Mouse (Mus musculus): ENCODE data around the gene Il27ra.

Il27ra gene

GRCm38 (mm10) chr8:84015833-84016232 lies 26.6 kb downstream of the Il27ra start:
- no peak for DNase-seq

DNA sequence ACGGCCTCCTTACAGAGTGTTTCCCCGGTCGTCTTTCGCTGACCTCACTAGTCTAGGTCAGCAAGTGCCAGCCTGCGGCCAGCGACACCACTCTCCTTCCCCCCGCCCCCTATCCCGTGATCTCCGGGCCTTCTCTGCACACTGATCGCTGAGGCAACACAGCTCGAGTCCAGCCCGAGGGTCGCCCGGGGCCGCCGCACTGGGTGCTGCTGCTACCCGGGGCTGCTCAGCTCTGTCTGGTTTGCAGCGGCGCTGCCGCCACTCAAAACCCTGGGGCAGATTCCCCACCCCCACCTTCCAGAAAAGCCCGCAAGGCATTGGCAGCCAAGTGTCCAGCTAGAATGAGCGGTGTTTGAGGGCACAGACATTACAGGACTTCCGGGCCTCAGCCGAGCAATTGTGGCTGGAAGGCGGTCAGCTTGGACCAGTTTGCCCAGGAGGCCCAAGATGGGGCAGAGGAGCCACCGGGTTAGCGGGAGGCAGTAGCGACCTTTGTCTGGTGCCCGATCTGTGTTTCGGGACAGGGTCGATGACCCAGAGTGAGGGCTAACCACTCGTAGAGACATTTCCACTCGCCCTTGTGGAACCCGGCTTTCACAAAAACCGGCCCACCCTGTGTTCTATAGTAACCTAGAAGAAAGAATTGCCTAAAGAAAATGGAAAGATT lies 29.8 kb downstream of the Il27ra start:
- peak; percentile 94 for DNase-seq

GRCm38 (mm10) chr8:84011705-84012498 lies 30.5 kb downstream of the Il27ra start, which contains the start of gene 2210011C24Rik:
TSS of gene 2210011C24Rik (minus strand) at chr8:84012171.
- DNase-seq, result peak; percentile 94

GRCm38 (mm10) chr8:84010625-84011611 lies 31.5 kb downstream of the Il27ra start:
- peak; percentile 96 for DNase-seq

GRCm38 (mm10) chr8:84009876-84010275 lies 32.5 kb downstream of the Il27ra start:
- peak; percentile 98 for DNase-seq

- no peak for DNase-seq
These were observed 34.0 kb downstream of the Il27ra start for GRCm38 (mm10) chr8:84008362-84008761.

GRCm38 (mm10) chr8:84005502-84005901 lies 36.9 kb downstream of the Il27ra start:
- DNase-seq, result peak; percentile 92

- DNase-seq, result peak; percentile 99
These were observed 37.7 kb downstream of the Il27ra start for GRCm38 (mm10) chr8:84004533-84005201.

DNA sequence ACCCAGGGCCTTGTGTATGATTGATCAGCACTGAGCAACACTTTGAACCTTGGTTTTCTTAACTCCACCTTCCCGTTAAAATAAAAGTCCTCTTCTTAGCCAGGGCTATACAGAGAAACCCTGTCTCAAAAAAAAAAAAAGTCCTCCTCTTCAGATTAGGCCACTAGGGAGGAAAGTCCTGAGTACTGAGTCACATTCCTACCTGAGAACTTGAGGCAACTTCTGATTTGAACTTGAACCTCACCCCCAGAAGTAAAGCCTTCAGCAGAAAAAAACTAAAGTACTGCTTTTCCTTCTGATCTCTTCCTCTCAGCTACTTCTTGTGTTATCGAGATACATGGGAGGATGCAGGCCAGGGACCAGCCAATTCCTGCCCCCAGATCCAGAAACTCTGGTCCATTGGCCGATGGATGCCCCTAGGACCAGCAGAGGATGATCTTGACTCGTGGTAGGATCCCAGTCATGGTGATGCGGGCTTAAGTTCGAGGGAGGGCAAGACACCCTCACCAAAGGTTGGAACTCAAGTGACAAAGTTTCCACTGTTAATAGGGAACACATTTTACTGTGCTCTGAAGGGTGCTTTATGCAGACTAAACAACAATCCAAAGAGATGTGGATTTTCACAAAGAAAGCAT lies 38.7 kb downstream of the Il27ra start:
- peak; percentile 92 for DNase-seq

DNA sequence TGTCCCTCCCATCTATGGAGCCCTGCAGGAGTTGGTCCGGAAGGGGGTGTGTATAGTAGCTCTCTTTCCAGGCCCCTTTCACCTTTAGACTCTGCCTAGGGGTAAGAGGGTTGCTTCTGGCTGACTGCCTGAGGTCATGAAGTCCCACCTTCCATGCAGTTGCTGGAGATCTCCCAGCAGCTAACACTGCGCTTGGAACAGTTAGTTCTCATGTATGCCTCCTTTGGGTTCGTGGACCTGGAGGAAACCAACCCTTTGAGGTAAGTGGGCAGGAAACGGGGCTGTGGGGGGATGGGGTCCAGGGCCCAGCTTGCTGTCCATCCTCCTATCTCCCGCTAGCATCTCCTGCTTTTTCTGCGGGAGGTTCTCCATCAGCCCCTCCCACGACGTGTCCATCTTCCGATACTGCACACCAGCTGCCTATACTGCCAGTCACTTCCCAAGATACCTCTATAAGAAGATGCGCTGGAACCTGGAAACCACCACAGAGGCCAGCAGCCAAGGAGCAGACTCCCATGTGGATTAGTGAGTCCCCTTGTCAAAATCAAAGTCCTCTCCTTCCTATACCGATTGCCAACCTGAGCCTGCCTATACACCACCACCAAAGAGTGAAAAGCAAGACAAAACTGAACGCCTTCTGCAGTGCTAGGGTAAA lies 39.3 kb downstream of the Il27ra start:
- DNase-seq, result peak; percentile 91

GRCm38 (mm10) chr8:84001281-84002000 lies 40.9 kb downstream of the Il27ra start, which contains the start of gene 1700067K01Rik:
TSS of gene 1700067K01Rik (plus strand) at chr8:84001502.
- peak; percentile 92 for DNase-seq

DNA sequence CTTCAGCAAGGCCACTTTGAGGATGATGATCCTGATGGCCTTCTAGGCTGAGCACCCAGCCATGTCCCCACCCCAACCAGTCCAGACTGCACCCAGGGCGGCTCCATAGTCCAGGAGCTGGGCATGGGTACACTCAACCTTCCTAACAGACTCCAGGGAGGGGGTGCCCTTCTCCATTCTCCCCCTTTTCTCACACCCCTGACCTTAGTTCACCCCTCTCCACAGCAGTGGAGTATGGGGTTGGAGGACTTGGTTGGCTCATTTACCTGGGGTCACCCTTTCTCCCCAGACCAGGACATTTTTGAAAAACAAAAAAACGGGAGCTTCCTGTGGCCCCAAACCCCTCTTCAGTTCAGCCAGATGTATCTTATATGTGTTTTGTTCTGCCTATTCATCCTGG lies 42.6 kb downstream of the Il27ra start:
- peak; percentile 92 for DNase-seq

GRCm38 (mm10) chr8:83999057-83999705 lies 43.2 kb downstream of the Il27ra start:
- peak; percentile 96 for DNase-seq

GRCm38 (mm10) chr8:83998231-83999056 lies 43.9 kb downstream of the Il27ra start:
- peak; percentile 97 for DNase-seq

- peak; percentile 96 for DNase-seq
These were observed 44.8 kb downstream of the Il27ra start, which contains the start of gene Samd1 for GRCm38 (mm10) chr8:83997511-83998141. TSS of gene Samd1 (plus strand) at chr8:83997672.

DNA sequence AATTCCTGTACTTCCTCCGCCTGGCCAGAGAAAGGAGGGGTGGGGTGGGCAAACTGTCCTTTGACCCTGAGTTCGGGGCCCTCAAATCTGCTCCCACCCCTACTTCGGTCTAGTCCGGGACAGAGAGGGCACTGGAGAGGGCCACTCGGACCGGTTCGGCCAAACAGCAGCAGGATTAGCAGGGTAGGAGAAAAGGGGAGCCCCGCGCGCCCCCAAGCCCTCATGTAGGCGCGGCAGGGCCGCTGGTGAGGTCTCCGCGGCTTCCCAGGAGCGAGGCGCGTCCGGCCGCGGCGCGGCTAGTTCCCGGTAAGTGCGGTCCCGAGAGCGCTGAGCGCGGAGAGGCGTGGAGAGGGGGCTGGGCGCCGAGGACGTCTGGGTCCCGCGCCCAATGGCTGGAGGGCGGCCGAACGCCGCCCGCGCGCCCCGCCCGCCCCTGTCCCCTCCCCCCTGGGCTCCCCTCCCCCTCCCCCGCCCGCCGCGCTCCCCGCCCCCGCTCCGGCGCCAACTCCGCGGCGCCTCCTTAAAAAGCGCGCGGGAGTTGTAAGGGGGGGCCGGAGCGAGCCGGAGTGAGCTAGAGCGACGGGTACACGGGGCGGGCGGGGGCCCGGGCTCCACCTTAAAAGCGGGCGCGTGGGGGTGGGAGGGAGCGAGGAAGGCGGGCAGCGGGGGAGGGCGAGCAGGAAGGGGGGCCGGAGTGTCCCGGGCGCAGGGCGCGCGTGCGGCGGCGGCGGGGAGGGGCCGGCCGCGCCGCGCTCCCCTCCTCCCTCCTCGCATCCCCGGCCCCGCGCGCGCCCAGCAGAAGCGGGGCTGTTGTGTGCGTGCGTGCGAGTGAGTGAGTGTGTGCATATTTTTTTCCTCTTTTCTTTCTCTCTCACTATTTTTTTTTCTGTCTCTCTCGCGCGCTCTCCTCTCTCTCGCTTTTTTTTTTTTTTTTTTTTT lies 45.6 kb downstream of the Il27ra start:
- DNase-seq, result peak; percentile 99

DNA sequence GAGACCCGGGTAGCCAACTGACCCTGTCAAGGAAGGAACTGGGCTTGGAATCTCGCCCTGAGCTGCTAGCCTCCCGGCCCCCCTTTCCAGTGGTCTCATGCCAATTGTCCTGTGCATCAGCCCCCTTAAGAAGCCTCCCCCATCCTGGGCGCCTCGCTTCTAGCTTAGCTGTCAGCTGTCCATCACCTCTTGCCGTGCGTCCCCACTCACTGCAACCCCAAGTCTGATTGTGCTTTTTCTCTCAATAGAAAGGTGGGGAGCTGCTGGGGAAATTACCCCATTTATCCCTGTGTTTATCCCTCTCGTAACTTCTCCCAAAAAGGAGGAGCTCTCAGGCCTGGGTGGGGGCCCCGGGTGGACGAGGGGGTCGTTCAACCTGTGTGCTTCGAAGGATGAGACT lies 46.4 kb downstream of the Il27ra start:
- peak; percentile 96 for DNase-seq
